Mouse (Mus musculus): Measurements from ENCODE around the gene Izumo1r. TPM values are rescaled to one million over a fixed set of nuclear protein-coding genes. Genes with fewer than 3 reads are reported as not detected.
A peak's percentile ranks its signal among the peaks of the same experiment; 100 is the strongest.

Izumo1r gene
- total RNA-seq, 2 experiments from 2014 or later = 0.48 to 0.81 TPM

GRCm38 (mm10) chr9:14866957-14867356 lies 36.8 kb downstream of the Izumo1r start:
- peak; percentile 72 for DNase-seq

- no peak for DNase-seq
These were observed 39.0 kb downstream of the Izumo1r start for GRCm38 (mm10) chr9:14864726-14865125.

- no peak for DNase-seq
These were observed 40.6 kb downstream of the Izumo1r start for GRCm38 (mm10) chr9:14863126-14863525.

- DNase-seq = peak; percentile 37
These were observed 43.7 kb downstream of the Izumo1r start, which contains the start of gene Gpr83 for GRCm38 (mm10) chr9:14859868-14860639. Gene Gpr83 (plus strand): TSS chr9:14860210.

DNA sequence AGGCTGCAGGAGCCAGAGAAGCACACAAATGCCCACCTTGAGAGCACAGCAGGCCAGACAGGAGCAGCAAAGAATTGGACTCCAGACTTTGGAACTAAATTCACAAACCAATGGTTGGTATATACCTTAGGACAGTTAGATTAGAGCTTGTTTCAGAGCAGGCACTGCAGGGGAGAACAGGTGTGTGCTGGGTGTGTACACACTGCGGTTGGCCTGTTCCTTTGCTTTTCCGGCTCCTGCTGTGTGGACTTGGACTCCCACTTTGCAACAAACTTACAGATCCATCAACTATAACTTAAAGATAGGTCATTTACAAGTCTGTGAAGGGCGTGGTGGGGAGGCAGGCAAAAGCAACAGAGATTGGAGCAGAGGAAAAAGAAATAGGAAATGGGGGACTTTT lies 45.0 kb downstream of the Izumo1r start:
- DNase-seq = no peak

DNA sequence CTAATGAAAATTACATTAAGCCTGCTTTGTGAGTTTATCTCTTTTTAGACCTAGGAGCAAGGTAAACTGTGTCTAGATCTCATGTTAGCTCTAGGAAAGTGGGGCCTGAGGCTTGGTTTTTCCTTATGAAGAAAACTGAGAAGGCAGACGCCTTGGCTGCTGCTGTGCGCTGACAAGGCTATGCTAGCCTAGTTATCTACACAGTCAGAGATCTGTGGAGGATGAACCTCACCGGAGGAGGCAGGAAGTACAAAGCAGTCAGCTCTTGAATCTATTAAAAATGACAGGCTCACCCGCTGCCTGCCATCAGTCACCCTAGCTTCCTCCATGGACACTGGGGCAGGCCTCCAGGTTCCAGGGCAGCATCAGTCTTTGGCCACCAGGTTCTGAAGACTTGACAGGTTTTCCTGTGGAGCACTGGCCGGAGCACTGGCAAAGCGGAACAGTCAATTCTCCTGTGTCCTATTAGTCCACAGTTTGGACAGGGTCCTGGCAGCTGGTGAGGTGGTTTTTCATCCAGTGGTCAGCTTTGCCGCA lies 45.5 kb downstream of the Izumo1r start:
- no peak for DNase-seq

- DNase-seq = peak; percentile 43
These were observed 46.7 kb downstream of the Izumo1r start for GRCm38 (mm10) chr9:14856922-14857654.

GRCm38 (mm10) chr9:14854585-14854984 lies 49.2 kb downstream of the Izumo1r start:
- no peak for DNase-seq

DNA sequence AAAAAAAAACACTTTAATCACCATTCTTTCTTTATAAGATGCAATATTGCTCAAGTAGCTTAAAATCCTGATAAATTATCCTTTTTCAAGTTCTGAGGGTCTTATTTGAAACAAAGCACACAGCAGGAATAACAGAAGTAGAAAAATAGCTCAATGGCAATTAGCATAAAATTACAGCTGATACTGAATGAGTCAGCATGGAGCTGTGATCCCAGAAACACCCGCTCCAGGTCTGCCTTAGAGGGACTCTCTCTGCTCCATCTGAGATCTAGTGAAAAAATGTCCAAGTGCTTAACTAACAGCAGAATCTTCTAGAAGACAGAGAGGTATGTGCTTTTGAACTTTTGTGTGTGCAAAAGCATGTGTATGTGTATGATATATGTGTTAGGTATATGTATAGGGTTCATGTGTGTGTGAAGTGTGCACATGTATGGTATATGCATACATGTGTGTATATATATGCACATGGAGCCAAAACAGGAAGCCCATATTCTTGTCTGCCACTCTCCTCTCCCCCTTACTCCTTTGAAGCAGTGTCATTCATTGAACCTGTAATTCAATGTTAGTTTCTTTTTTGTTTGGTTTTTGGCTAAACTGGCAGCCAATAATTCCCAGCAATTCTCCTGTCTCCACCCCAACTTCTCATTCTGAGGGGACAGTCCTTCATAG lies 55.3 kb downstream of the Izumo1r start:
- DNase-seq = no peak

DNA sequence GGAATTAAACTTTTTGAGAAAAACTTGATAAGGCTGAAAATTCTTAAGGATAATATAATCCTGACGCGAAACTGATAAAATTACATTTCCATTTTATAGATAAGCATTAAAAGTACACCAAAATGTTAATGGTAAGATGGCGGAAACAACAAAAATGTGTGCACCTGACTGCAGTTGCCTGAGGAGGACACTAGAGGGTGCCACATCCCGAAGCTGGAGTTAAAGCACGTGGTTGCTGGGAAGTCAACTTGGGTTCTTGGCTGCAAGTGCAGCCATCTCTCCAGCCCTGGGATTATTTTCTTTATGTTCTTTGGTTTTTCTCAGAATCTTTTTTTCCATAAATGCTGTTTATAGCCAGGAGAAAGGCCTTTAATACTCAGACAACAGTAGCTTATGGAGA lies 57.3 kb downstream of the Izumo1r start:
- DNase-seq = no peak

DNA sequence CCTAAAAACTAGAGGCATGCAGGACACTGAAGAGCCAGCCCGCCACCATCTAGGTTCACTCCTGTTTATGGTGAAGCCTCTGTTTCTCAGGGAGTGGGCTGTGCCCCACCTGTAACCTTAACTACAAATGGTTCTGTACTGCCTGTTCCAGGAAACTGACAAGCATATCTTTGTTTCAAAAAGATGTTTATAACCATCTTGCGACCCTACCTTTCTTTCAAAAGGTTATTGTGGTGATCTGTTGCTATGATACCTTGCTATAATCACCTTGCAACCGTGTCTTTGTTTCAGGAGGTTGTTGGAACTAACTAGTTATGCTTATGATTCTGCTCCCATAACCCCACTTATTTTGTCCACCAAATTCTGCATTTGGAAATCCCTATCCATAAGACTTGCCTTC lies 59.8 kb downstream of the Izumo1r start:
- no peak for DNase-seq

DNA sequence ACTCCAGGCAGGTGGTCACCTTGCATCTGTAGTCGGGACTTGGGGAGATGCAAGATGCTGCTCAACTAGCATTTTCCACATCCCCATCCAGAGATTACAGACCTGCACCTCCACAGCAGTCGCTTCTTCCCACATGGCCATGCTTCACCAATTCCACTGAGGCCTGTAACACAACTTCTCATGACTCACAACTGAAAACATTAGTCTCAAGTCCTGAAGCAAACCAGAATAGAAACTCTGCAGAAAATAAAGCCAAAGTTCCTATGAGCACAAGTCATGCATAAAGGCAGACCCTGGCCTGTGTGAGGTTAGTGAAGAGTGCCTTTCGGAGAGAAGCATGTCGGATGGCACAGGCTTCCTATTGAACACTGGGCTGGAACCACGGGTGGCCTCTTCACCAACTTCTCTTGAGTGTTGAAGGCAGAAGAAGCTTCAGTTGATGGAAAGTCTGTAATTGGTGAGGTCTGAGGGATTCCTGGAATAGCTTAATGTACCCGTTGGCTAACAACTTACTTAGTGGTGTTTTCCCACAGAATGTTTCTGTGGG lies 60.4 kb downstream of the Izumo1r start:
- DNase-seq = no peak

DNA sequence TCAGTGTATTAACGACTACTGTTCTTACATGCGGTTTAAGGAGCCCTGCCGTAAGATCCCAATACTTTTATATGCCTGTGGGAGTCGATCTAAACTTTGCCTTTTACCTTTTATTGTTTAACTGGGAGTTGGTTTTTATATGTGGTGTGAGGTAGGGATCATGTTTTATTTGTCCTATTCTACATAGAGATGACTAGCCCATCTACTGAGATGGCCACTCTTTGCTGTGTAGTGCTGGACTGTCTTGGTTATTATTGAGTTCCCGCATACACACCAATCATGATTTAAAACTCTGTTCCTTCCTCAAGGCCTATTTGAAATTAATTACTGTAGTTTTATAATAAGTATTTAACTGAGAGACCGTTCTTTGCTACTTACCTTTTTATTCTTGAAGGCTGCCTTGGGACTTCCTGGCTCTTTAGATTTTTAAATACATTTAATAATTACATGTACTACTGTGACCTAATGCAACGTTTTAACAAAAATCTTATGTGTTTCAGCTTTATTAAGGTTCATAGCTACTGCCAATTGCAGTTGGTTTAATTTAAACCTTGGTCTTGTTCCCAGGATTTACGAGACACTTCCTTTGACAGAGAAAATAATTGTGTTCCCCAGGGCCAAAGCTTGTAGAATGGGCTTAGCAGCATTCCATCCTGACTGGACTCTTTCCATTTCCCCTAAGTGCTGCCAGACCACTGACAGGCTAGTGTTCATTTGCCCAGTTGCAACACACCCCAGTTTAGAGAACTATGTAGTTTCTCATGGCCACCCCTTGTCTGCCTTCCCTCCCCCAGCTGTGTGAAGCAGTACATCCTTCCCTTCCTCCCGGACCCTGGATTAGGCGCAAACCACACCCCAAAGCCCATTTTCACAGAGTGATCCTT lies 61.6 kb downstream of the Izumo1r start:
- peak; percentile 42 for DNase-seq

GRCm38 (mm10) chr9:14839970-14840369 lies 63.8 kb downstream of the Izumo1r start:
- no peak for DNase-seq

GRCm38 (mm10) chr9:14839527-14839926 lies 64.2 kb downstream of the Izumo1r start:
- peak; percentile 28 for DNase-seq

Other genes with a start within 250 kb of the Izumo1r start
- under 1 TPM; 0.18 to 0.33 TPM for gene Piwil4, start 163.2 kb downstream of the Izumo1r start, total RNA-seq (2021)
- gene Fut4, start 151.6 kb downstream of the Izumo1r start, total RNA-seq (2021) = 1 to 10 TPM; 2.3 to 2.8 TPM
- gene 1700012B09Rik, start 132.9 kb downstream of the Izumo1r start, total RNA-seq (2021) = not detected
- 10 to 100 TPM; 19.9 to 23.3 TPM for gene Mre11a, start 119.3 kb downstream of the Izumo1r start, total RNA-seq (2021)
- gene Ankrd49, start 119.1 kb downstream of the Izumo1r start, total RNA-seq (2021) = 10 to 100 TPM; 12.3 to 17.2 TPM
- under 1 TPM; 0.18 to 0.21 TPM for gene Gpr83, start 43.7 kb downstream of the Izumo1r start, total RNA-seq (2021)
- gene Panx1, start 141.5 kb upstream of the Izumo1r start, total RNA-seq (2021) = 10 to 100 TPM; 13.5 to 14.6 TPM
- under 1 TPM; 0.15 TPM for gene Hephl1, start 208.2 kb upstream of the Izumo1r start, total RNA-seq (2021)